Mouse (Mus musculus) cortical plate, adult 2 months (tissue): Measurements from ENCODE around the gene Pcid2.

Experiments
- CTCF ChIP-seq: fragments of 200-500 bp; IDR thresholded peaks from 2 replicates; pipeline ENCODE4 v1.5.1; 2011; ENCODE audit warnings: mild to moderate bottlenecking, control low read depth, low read length; ENCODE audit not compliant: insufficient read depth; ENCODE audit errors: extremely low read depth
- POLR2A ChIP-seq: fragments of 200-500 bp; IDR thresholded peaks from 2 replicates; pipeline ENCODE4 v1.6.1; 2011; ENCODE audit warnings: mild to moderate bottlenecking, low read length, control low read depth; ENCODE audit not compliant: insufficient read depth; ENCODE audit errors: extremely low read depth

DNA sequence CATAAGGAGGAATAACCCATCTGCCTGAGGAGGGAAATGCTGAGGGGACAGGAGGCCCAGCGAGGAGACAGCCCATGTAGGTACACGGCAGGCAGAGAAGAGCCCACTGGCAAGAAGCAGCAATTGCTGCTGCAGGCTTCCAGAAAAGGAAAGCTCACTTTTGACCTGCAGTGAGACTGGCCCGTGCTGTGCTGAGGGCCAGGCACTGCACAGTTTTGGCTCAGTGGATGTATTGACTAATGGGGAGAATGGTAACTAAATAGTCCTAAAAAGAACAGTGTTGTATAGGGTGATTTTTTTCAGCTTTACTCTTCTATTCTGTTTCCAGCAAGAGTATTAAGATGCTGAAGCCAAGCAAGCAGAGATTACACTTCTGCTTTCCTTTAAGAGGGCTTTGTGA lies 13.3 kb upstream of the Pcid2 start:
- TF ChIP-seq CTCF (no peak), POLR2A (no peak)
